17 mouse cellular contexts compared by ENCODE assay signal in genomic region chr16:92609717-92610077, GRCm38 (mm10).
DNase-seq lines count a peak whose midpoint lies in the region; ATAC-seq and TF ChIP-seq lines count a peak whose summit lies in the region.
"Had no signal": no experiment of that assay in that cellular context is flagged by ENCODE, and none has a peak within 500 bp of the region (broad histone marks: within the 10 kb centered on the region; RNA-seq: fewer than 3 reads in every experiment).

No protein-coding gene starts in this region.

- no peak for ATAC-seq in kidney, embryonic 15.5 days (replicated peaks; ENCODE audit: low FRiP score)
- ATAC-seq in Patski: peak; percentile 61
- ATAC-seq: hindbrain, embryonic 16.5 days had no signal

- POLR2A ChIA-PET in Patski (lab: Charles Lee): interaction anchor here (0.6 to 3.5 kb wide), 6 partner anchors 10 to 520 kb away, joined by 3 to 24 read pairs (median 5); no protein-coding TSS in a partner anchor

- peak overlapping the region; percentile 7; the same call in 1 of the 2 replicates for H3K4me2 ChIP-seq in kidney, embryonic 15.5 days
- H3K4me2 ChIP-seq: liver, embryonic 13.5 days; stomach, embryonic 15.5 days had no signal

- H3K4me1 ChIP-seq in kidney, embryonic 15.5 days: peaks cover 47% of the 10 kb centered on the region
- peaks cover 18% of the 10 kb centered on the region for H3K4me1 ChIP-seq in embryonic fibroblast, embryonic 13.5 days (ENCODE audit: control insufficient read depth, insufficient read depth, low read length)
- H3K4me1 ChIP-seq: liver, embryonic 13.5 days had no signal

- 43% methylated on average over 11 of the region's 11 CpGs for WGBS in kidney, embryonic 15.5 days

- TF ChIP-seq POLR2A in embryonic fibroblast, embryonic 13.5 days (IDR thresholded peaks at IDR 0.05; ENCODE audit: low read depth, low read length): no peak

- H3K4me3 ChIP-seq in kidney, embryonic 15.5 days (replicated peaks): no peak overlapping the region
- no peak overlapping the region for H3K4me3 ChIP-seq in embryonic fibroblast, embryonic 13.5 days (ENCODE audit: insufficient read depth, low read length)
- H3K4me3 ChIP-seq: liver, embryonic 13.5 days; stomach, embryonic 15.5 days had no signal

- DNase-seq in kidney, postnatal 10 days: no peak
- DNase-seq in Patski (ENCODE audit: low read depth, low spot score): no peak
- peak; percentile 54 for DNase-seq in skeletal muscle tissue, adult 2 months (ENCODE audit: low read depth, low spot score)
- DNase-seq in frontal cortex, postnatal 10 days (ENCODE audit: low spot score in 2 of 2): no peak
- no peak for DNase-seq in spleen, adult 18-20 months
- DNase-seq: adrenal gland, postnatal 36 days; heart, adult 18-20 months; heart, postnatal 10 days; liver, embryonic 13.5 days; right cerebral cortex, postnatal 25 days; thymus, postnatal 36 days had no signal

- peaks cover 38% of the 10 kb centered on the region for H3K27me3 ChIP-seq in kidney, embryonic 15.5 days
- H3K27me3 ChIP-seq in Patski: no peaks in the 10 kb centered on the region
- H3K27me3 ChIP-seq: CH12.LX; liver, embryonic 13.5 days; stomach, embryonic 15.5 days had no signal

- H3K36me3 ChIP-seq in kidney, embryonic 15.5 days: no peaks in the 10 kb centered on the region
- H3K36me3 ChIP-seq: stomach, embryonic 15.5 days had no signal

- no peak for TF ChIP-seq CTCF in Patski (IDR thresholded peaks at IDR 0.05)
- TF ChIP-seq CTCF in embryonic fibroblast, embryonic 13.5 days (IDR thresholded peaks at IDR 0.05; ENCODE audit: borderline replicate concordance, insufficient read depth, low read length): no peak

- no peak overlapping the region for H3K27ac ChIP-seq in kidney, embryonic 15.5 days
- peak overlapping the region; percentile 90 for H3K27ac ChIP-seq in embryonic fibroblast, embryonic 13.5 days (ENCODE audit: insufficient read depth, low read length)
- H3K27ac ChIP-seq: liver, embryonic 13.5 days; macrophage; stomach, embryonic 15.5 days had no signal

- in situ Hi-C loops in Patski (cut with MboI; ENCODE audit: low pct_unique_long_range_greater_than_20kb): no loop called here

- no peak overlapping the region for H3K9ac ChIP-seq in kidney, embryonic 15.5 days
- H3K9ac ChIP-seq: liver, embryonic 13.5 days; stomach, embryonic 15.5 days had no signal

- CTCF ChIA-PET in Patski (lab: Charles Lee): interaction anchor here (1.1 to 1.4 kb wide), 2 partner anchors 27 to 89 kb away, joined by 3 read pairs; no protein-coding TSS in a partner anchor

- no peaks in the 10 kb centered on the region for H3K9me3 ChIP-seq in kidney, embryonic 15.5 days (replicated peaks)
- H3K9me3 ChIP-seq: liver, embryonic 13.5 days; stomach, embryonic 15.5 days had no signal
